ENCODE assay signal across 9 mouse cellular contexts in the genomic region with DNA sequence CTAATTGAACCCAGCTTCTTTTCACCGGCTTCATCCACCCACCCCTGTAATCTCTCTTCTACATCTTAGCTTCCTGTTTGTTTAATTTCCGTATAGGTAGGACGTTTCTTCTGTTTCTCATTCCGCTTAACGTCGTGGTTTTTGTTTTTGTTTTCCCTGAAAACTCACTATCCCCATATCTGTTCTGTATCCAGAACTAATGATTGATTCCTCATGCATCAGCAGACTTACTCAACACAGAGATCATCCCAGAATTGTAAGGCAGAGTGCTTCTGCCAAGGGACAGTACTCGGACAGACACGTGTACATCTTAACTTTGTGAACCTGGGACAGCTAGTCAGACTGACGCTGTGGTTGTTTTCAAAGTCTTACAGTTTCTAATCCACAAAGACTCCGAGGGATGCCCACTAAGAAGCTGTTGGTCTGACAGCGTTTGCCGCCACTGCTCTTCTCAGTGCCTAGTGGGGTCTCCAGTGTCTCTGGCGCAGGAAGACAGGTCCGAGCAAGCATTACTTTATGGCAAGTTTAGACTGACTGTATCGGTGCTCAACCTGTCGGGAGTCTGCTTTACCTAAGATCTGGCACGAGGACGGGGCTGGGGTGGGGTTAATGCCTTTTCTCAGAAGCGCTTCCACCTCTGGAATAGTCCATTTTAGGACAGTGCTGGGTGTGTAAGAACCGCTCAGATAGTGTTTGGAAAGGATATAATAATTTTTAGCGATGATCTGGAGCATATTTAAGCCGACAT. TPM values are rescaled to one million over a fixed set of nuclear protein-coding genes. Genes with fewer than 3 reads are reported as not detected.
DNase-seq lines count a peak whose midpoint lies in the region; ATAC-seq and TF ChIP-seq lines count a peak whose summit lies in the region.
"Had no signal": no experiment of that assay in that cellular context is flagged by ENCODE, and none has a peak within 500 bp of the region (broad histone marks: within the 10 kb centered on the region; RNA-seq: fewer than 3 reads in every experiment).

No protein-coding gene starts in this region.

- no peaks in the 10 kb centered on the region for H3K4me1 ChIP-seq in kidney, adult 2 months (ENCODE audit: control insufficient read depth, insufficient read depth, low read length)
- H3K4me1 ChIP-seq in bone marrow macrophage, adult 2 months (ENCODE audit: control insufficient read depth, insufficient read depth, low read length), result peaks cover 35% of the 10 kb centered on the region
- peaks cover 3 to 5% of the 10 kb centered on the region in 2 experiments; a peak in 1 of 4 replicates for H3K4me1 ChIP-seq in heart, embryonic 14.5 days (ENCODE audit: control insufficient read depth in 2 of 2, insufficient read depth in 2 of 2, low read length in 2 of 2)
- peaks cover 26% of the 10 kb centered on the region for H3K4me1 ChIP-seq in liver, embryonic 12.5 days
- H3K4me1 ChIP-seq in olfactory bulb, adult 2 months (ENCODE audit: control insufficient read depth, insufficient read depth, low read length), result peaks cover 12% of the 10 kb centered on the region

- H3K4me3 ChIP-seq in kidney, adult 2 months (ENCODE audit: insufficient read depth, low read depth, low read length), result peak overlapping the region; percentile 60
- peak overlapping the region; percentile 34 for H3K4me3 ChIP-seq in bone marrow macrophage, adult 2 months (ENCODE audit: insufficient read depth, low read length)
- H3K4me3 ChIP-seq in heart, embryonic 14.5 days (ENCODE audit: control insufficient read depth in 1 of 2, insufficient read depth in 1 of 2, low read depth in 1 of 2, low read length in 2 of 2), result peak overlapping the region; percentile 41 to 59
- peak overlapping the region; percentile 55 for H3K4me3 ChIP-seq in liver, embryonic 12.5 days
- peak overlapping the region; percentile 26 for H3K4me3 ChIP-seq in olfactory bulb, adult 2 months (ENCODE audit: insufficient read depth, low read depth, low read length)
- H3K4me3 ChIP-seq: myocyte had no signal

- peak overlapping the region; percentile 70 for H3K4me2 ChIP-seq in heart, embryonic 14.5 days (ENCODE audit: low read length)
- H3K4me2 ChIP-seq in liver, embryonic 12.5 days, result peak overlapping the region; percentile 77

- H3K9ac ChIP-seq in heart, embryonic 14.5 days (ENCODE audit: low read length), result peak overlapping the region; percentile 42
- peak overlapping the region; percentile 48 for H3K9ac ChIP-seq in liver, embryonic 12.5 days

- no peaks in the 10 kb centered on the region for H3K9me3 ChIP-seq in heart, embryonic 14.5 days (ENCODE audit: control insufficient read depth, low read length)
- no peaks in the 10 kb centered on the region for H3K9me3 ChIP-seq in liver, embryonic 12.5 days (replicated peaks)

- no peak for TF ChIP-seq POLR2A in kidney, adult 2 months (IDR thresholded peaks at IDR 0.05; ENCODE audit: low read depth, low read length)
- TF ChIP-seq POLR2A in bone marrow macrophage, adult 2 months (IDR thresholded peaks at IDR 0.05; ENCODE audit: borderline replicate concordance, low read depth, low read length), result no peak
- no peak for TF ChIP-seq POLR2A in olfactory bulb, adult 2 months (IDR thresholded peaks at IDR 0.05; ENCODE audit: insufficient read depth, low read depth, low read length)

- ATAC-seq in heart, embryonic 14.5 days (ENCODE audit: insufficient number of reproducible peaks, insufficient read depth, low FRiP score, low read depth), result no peak
- peak; percentile 57 for ATAC-seq in liver, embryonic 12.5 days

- H3K27ac ChIP-seq in kidney, adult 2 months (ENCODE audit: insufficient read depth, low read depth, low read length), result no peak overlapping the region
- no peak overlapping the region for H3K27ac ChIP-seq in bone marrow macrophage, adult 2 months (ENCODE audit: insufficient read depth, low read depth, low read length)
- H3K27ac ChIP-seq in heart, embryonic 14.5 days (replicated peaks in 1 of 2; ENCODE audit: control insufficient read depth in 1 of 2, insufficient read depth in 1 of 2, low read depth in 2 of 2, low read length in 2 of 2), result no peak overlapping the region
- H3K27ac ChIP-seq in liver, embryonic 12.5 days, result no peak overlapping the region
- H3K27ac ChIP-seq in olfactory bulb, adult 2 months (ENCODE audit: insufficient read depth, low read depth, low read length), result no peak overlapping the region

- TF ChIP-seq CTCF in kidney, adult 2 months (conservative IDR thresholded peaks at IDR 0.05; ENCODE audit: insufficient read depth, insufficient read length, low read depth, low read length), result no peak
- TF ChIP-seq CTCF in bone marrow macrophage, adult 2 months (IDR thresholded peaks at IDR 0.05; ENCODE audit: low read depth, low read length), result no peak
- no peak for TF ChIP-seq CTCF in olfactory bulb, adult 2 months (IDR thresholded peaks at IDR 0.05; ENCODE audit: insufficient read depth, low read depth, low read length)

- no peak for DNase-seq in kidney, adult 2 months
- no peak for DNase-seq in kidney, adult 8-10 months
- DNase-seq in cerebellum, postnatal 36 days, result no peak
- no peak for DNase-seq in frontal cortex, postnatal 25 days (ENCODE audit: low spot score in 2 of 2)

- H3K27me3 ChIP-seq in kidney, adult 2 months (replicated peaks; ENCODE audit: control insufficient read depth, insufficient read depth, low read length), result no peaks in the 10 kb centered on the region; the same call in none of the 2 replicates
- H3K27me3 ChIP-seq in heart, embryonic 14.5 days (ENCODE audit: control insufficient read depth, insufficient read depth, low read length), result peaks cover 17% of the 10 kb centered on the region
- peaks cover 25% of the 10 kb centered on the region for H3K27me3 ChIP-seq in liver, embryonic 12.5 days (replicated peaks)

- no peaks in the 10 kb centered on the region for H3K36me3 ChIP-seq in kidney, adult 2 months (ENCODE audit: control insufficient read depth, insufficient read depth, low read length)
- no peaks in the 10 kb centered on the region for H3K36me3 ChIP-seq in heart, embryonic 14.5 days (ENCODE audit: control insufficient read depth, insufficient read depth, low read length)
- no peaks in the 10 kb centered on the region for H3K36me3 ChIP-seq in liver, embryonic 12.5 days

- WGBS in kidney, adult 2 months, result 5% methylated on average over 22 of the region's 22 CpGs
- 9% methylated on average over 22 of the region's 22 CpGs for WGBS in heart, embryonic 14.5 days
- 6% methylated on average over 22 of the region's 22 CpGs for WGBS in liver, embryonic 12.5 days (ENCODE audit: insufficient replicate concordance)
- WGBS in olfactory bulb, adult 2 months, result 6% methylated on average over 22 of the region's 22 CpGs

RNA-seq across cellular contexts. Expression of a gene that starts 0.7 kb away (rescaled TPM):
- polyA plus RNA-seq in kidney, adult 2 months (2012; rRNA removed), result 1.3 and 1.4 TPM in 2 replicates
- 0.46 and 0.75 TPM in 2 replicates for polyA plus RNA-seq in bone marrow macrophage, adult 2 months (2012; ENCODE audit: insufficient read depth, insufficient read length, missing spikeins)
- 2.6 and 3.9 TPM in 2 replicates for polyA plus RNA-seq in heart, embryonic 14.5 days (2014; fragmentation: Nextera tagmentation; extraction: Ambion mirVana)
- polyA plus RNA-seq in liver, embryonic 12.5 days (2016; fragmentation: Nextera tagmentation; extraction: Ambion mirVana), result 1.8 and 2.2 TPM in 2 replicates
- polyA plus RNA-seq in olfactory bulb, adult 2 months (2012; ENCODE audit: insufficient read depth, insufficient read length, low replicate concordance, missing spikeins), result not detected in 2 replicates
- polyA plus RNA-seq: myocyte had no signal
